Comparison of ENCODE assay signal across 22 mouse cellular contexts in genomic region chr3:157572011-157572410, GRCm38 (mm10). TPM values are rescaled to one million over a fixed set of nuclear protein-coding genes. Genes with fewer than 3 reads are reported as not detected.
DNase-seq lines count a peak whose midpoint lies in the region; ATAC-seq and TF ChIP-seq lines count a peak whose summit lies in the region.
"Had no signal": no experiment of that assay in that cellular context is flagged by ENCODE, and none has a peak within 500 bp of the region (broad histone marks: within the 10 kb centered on the region; RNA-seq: fewer than 3 reads in every experiment).

No protein-coding gene starts in this region.

- ATAC-seq in liver, embryonic 14.5 days (ENCODE audit: insufficient read depth), result no peak
- ATAC-seq in intestine, embryonic 15.5 days, result no peak
- no peak for ATAC-seq in hindbrain, embryonic 13.5 days (ENCODE audit: low FRiP score)
- ATAC-seq: forebrain, embryonic 14.5 days; hindbrain, postnatal 0 days; midbrain, embryonic 13.5 days had no signal

- DNase-seq in thymus, postnatal 0 days (ENCODE audit: low spot score), result peak; percentile 54
- no peak for DNase-seq in thymus, adult 18-20 months
- no peak for DNase-seq in liver, embryonic 14.5 days (ENCODE audit: low read depth in 3 of 3, low spot score in 3 of 3)
- no peak for DNase-seq in gastrocnemius, postnatal 4 days (ENCODE audit: low spot score in 2 of 2)
- no peak for DNase-seq in adipocyte (ENCODE audit: low spot score)
- DNase-seq: adrenal gland, postnatal 10 days; B cell, adult 2 months; cerebellum, adult 18-20 months; gastrocnemius, postnatal 36 days; lung, adult 18-20 months; lung, postnatal 36 days; spleen, adult 18-20 months; thymus, postnatal 25 days had no signal

- no peaks in the 10 kb centered on the region for H3K36me3 ChIP-seq in liver, embryonic 14.5 days (replicated peaks; ENCODE audit: control insufficient read depth, insufficient read depth, low read depth)
- H3K36me3 ChIP-seq in intestine, embryonic 15.5 days, result no peaks in the 10 kb centered on the region
- no peaks in the 10 kb centered on the region for H3K36me3 ChIP-seq in hindbrain, embryonic 13.5 days
- H3K36me3 ChIP-seq: G1E; midbrain, embryonic 13.5 days had no signal

- peak overlapping the region; percentile 24 for H3K4me2 ChIP-seq in liver, embryonic 14.5 days (ENCODE audit: low read depth)
- no peak overlapping the region for H3K4me2 ChIP-seq in intestine, embryonic 15.5 days (replicated peaks)
- H3K4me2 ChIP-seq in hindbrain, embryonic 13.5 days, result no peak overlapping the region
- H3K4me2 ChIP-seq: heart, embryonic 11.5 days; midbrain, embryonic 13.5 days had no signal

- no peak for TF ChIP-seq EP300 in liver, embryonic 14.5 days (IDR thresholded peaks at IDR 0.05; ENCODE audit: low read depth)

- TF ChIP-seq POLR2A in bone marrow macrophage, adult 2 months (IDR thresholded peaks at IDR 0.05; ENCODE audit: borderline replicate concordance, low read depth, low read length), result no peak

- peaks cover 12% of the 10 kb centered on the region for H3K27me3 ChIP-seq in liver, embryonic 14.5 days (ENCODE audit: control insufficient read depth, insufficient read depth, low read length)
- H3K27me3 ChIP-seq in intestine, embryonic 15.5 days (replicated peaks), result peaks cover 19% of the 10 kb centered on the region
- H3K27me3 ChIP-seq in hindbrain, embryonic 13.5 days, result peaks cover 36% of the 10 kb centered on the region

- H3K4me3 ChIP-seq in bone marrow macrophage, adult 2 months (ENCODE audit: insufficient read depth, low read length), result peak overlapping the region; percentile 4; the same call in 1 of the 2 replicates
- H3K4me3 ChIP-seq in liver, embryonic 14.5 days (ENCODE audit: insufficient read depth in 1 of 2, low read depth in 2 of 2, low read length in 2 of 2), result no peak overlapping the region
- no peak overlapping the region for H3K4me3 ChIP-seq in intestine, embryonic 15.5 days (replicated peaks)
- no peak overlapping the region for H3K4me3 ChIP-seq in hindbrain, embryonic 13.5 days
- H3K4me3 ChIP-seq: erythroblast, embryonic 14.5 days; midbrain, embryonic 13.5 days had no signal

- TF ChIP-seq CTCF in bone marrow macrophage, adult 2 months (IDR thresholded peaks at IDR 0.05; ENCODE audit: low read depth, low read length), result no peak
- no peak for TF ChIP-seq CTCF in liver, embryonic 14.5 days (IDR thresholded peaks at IDR 0.05; ENCODE audit: low read depth)

- no peak overlapping the region; the same call in 1 of the 2 replicates for H3K9ac ChIP-seq in liver, embryonic 14.5 days (replicated peaks)
- H3K9ac ChIP-seq in intestine, embryonic 15.5 days, result no peak overlapping the region
- no peak overlapping the region for H3K9ac ChIP-seq in hindbrain, embryonic 13.5 days
- H3K9ac ChIP-seq: midbrain, embryonic 13.5 days had no signal

- WGBS in liver, embryonic 14.5 days (ENCODE audit: insufficient replicate concordance), result 26% methylated on average over 6 of the region's 6 CpGs
- WGBS in intestine, embryonic 15.5 days, result 80% methylated on average over 6 of the region's 6 CpGs
- 83% methylated on average over 6 of the region's 6 CpGs for WGBS in hindbrain, embryonic 13.5 days

- H3K9me3 ChIP-seq in liver, embryonic 14.5 days (ENCODE audit: control insufficient read depth, low read length), result no peaks in the 10 kb centered on the region
- H3K9me3 ChIP-seq in intestine, embryonic 15.5 days, result no peaks in the 10 kb centered on the region
- no peaks in the 10 kb centered on the region for H3K9me3 ChIP-seq in hindbrain, embryonic 13.5 days
- H3K9me3 ChIP-seq: midbrain, embryonic 13.5 days had no signal

- H3K4me1 ChIP-seq in bone marrow macrophage, adult 2 months (ENCODE audit: control insufficient read depth, insufficient read depth, low read length), result peaks cover 37% of the 10 kb centered on the region
- H3K4me1 ChIP-seq in liver, embryonic 14.5 days (replicated peaks; ENCODE audit: control insufficient read depth in 2 of 2, insufficient read depth in 2 of 2, low read length in 1 of 2), result peaks cover 0 to 16% of the 10 kb centered on the region in 2 experiments; a peak in 2 of 4 replicates
- H3K4me1 ChIP-seq in intestine, embryonic 15.5 days (replicated peaks), result peaks cover 6% of the 10 kb centered on the region
- H3K4me1 ChIP-seq in hindbrain, embryonic 13.5 days (replicated peaks), result peaks cover 11% of the 10 kb centered on the region

- H3K27ac ChIP-seq in bone marrow macrophage, adult 2 months (ENCODE audit: insufficient read depth, low read depth, low read length), result no peak overlapping the region
- no peak overlapping the region for H3K27ac ChIP-seq in liver, embryonic 14.5 days
- no peak overlapping the region for H3K27ac ChIP-seq in intestine, embryonic 15.5 days
- H3K27ac ChIP-seq in hindbrain, embryonic 13.5 days, result no peak overlapping the region
- H3K27ac ChIP-seq: hindbrain, postnatal 0 days; midbrain, embryonic 13.5 days had no signal

RNA-seq across cellular contexts. Expression of gene Ptger3, which starts 5.3 kb away (rescaled TPM):
- 2.8 and 3.4 TPM in 2 replicates for polyA plus RNA-seq in thymus, postnatal 0 days (2015; fragmentation: Nextera tagmentation; extraction: Ambion mirVana)
- 9.0 and 9.2 TPM in 2 replicates for polyA plus RNA-seq in bone marrow macrophage, adult 2 months (2012; ENCODE audit: insufficient read depth, insufficient read length, missing spikeins)
- 1.0 and 1.4 TPM in 2 replicates for polyA plus RNA-seq in liver, embryonic 14.5 days (2012; rRNA removed)
- polyA plus RNA-seq in liver, embryonic 14.5 days (2014; fragmentation: Nextera tagmentation; extraction: Ambion mirVana), result 2.3 and 2.5 TPM in 2 replicates
- 13.6 and 13.9 TPM in 2 replicates for polyA plus RNA-seq in intestine, embryonic 15.5 days (2015; fragmentation: Nextera tagmentation; extraction: Ambion mirVana)
- polyA plus RNA-seq in hindbrain, embryonic 13.5 days (2015; fragmentation: Nextera tagmentation; extraction: Ambion mirVana), result 3.3 and 3.4 TPM in 2 replicates
- 1 to 10 TPM; 1.2 to 2.7 TPM for total RNA-seq in gastrocnemius, postnatal 4 days (2021)

RNA-seq across cellular contexts. Expression of gene Zranb2, which starts 38.1 kb away (rescaled TPM):
- 94.0 and 108 TPM in 2 replicates for polyA plus RNA-seq in thymus, postnatal 0 days (2015; fragmentation: Nextera tagmentation; extraction: Ambion mirVana)
- 63.7 and 64.7 TPM in 2 replicates for polyA plus RNA-seq in bone marrow macrophage, adult 2 months (2012; ENCODE audit: insufficient read depth, insufficient read length, missing spikeins)
- 18.7 and 31.8 TPM in 2 replicates for polyA plus RNA-seq in liver, embryonic 14.5 days (2012; rRNA removed)
- 44.0 and 46.2 TPM in 2 replicates for polyA plus RNA-seq in liver, embryonic 14.5 days (2014; fragmentation: Nextera tagmentation; extraction: Ambion mirVana)
- 77.8 and 93.6 TPM in 2 replicates for polyA plus RNA-seq in intestine, embryonic 15.5 days (2015; fragmentation: Nextera tagmentation; extraction: Ambion mirVana)
- polyA plus RNA-seq in hindbrain, embryonic 13.5 days (2015; fragmentation: Nextera tagmentation; extraction: Ambion mirVana), result 118 TPM in 2 replicates
- total RNA-seq in gastrocnemius, postnatal 4 days (2021), result 10 to 100 TPM; 48.8 to 56.8 TPM
